Mouse (Mus musculus): ENCODE measurements around the gene Malrd1. TPM values are rescaled to one million over a fixed set of nuclear protein-coding genes. Genes with fewer than 3 reads are reported as not detected.

The Malrd1 gene
- polyA plus RNA-seq, 1 experiment, result not detected

- Histone ChIP-seq H3K27me3 (ENCODE audit: control insufficient read depth, insufficient read depth, insufficient read length) (no peaks in the 10 kb centered on the region), H3K4me3 (no peak overlapping the region), H3ac (ENCODE audit: control insufficient read depth, insufficient read length) (no peak overlapping the region), H3K36me3 (ENCODE audit: control insufficient read depth, insufficient read depth) (no peaks in the 10 kb centered on the region), H3K4me2 (ENCODE audit: low read depth) (no peak overlapping the region), H3K79me2 (ENCODE audit: control insufficient read depth, insufficient read depth) (no peaks in the 10 kb centered on the region)
- no peak for TF ChIP-seq CEBPB (IDR thresholded peaks at IDR 0.05; ENCODE audit: insufficient read depth, poor library complexity, severe bottlenecking)
- no peak for TF ChIP-seq SRF (IDR thresholded peaks at IDR 0.05; ENCODE audit: control insufficient read depth, insufficient read length, low read depth)
- TF ChIP-seq MYOG (IDR thresholded peaks at IDR 0.05; ENCODE audit: control insufficient read depth in 1 of 3, insufficient read depth in 1 of 3, insufficient read length in 2 of 3, low read depth in 2 of 3), result no peak
- TF ChIP-seq E2F4 (IDR thresholded peaks at IDR 0.05; ENCODE audit: insufficient read depth), result no peak
- no peak for TF ChIP-seq POLR2A (IDR thresholded peaks at IDR 0.05; ENCODE audit: insufficient read length, low read depth)
- TF ChIP-seq POLR2AphosphoS2 (IDR thresholded peaks at IDR 0.05; ENCODE audit: insufficient read length, low read depth), result no peak
- no peak for TF ChIP-seq TCF12 (IDR thresholded peaks at IDR 0.05; ENCODE audit: insufficient read depth, poor library complexity, severe bottlenecking)
These were observed 505.3 kb downstream of the Malrd1 start for GRCm38 (mm10) chr2:16031559-16031958.

GRCm38 (mm10) chr2:16032804-16033203 is 506.5 kb downstream of the Malrd1 start:
- no peaks in the 10 kb centered on the region for H3K27me3 ChIP-seq (ENCODE audit: control insufficient read depth, insufficient read depth, insufficient read length)
- no peaks in the 10 kb centered on the region for H3K79me2 ChIP-seq (ENCODE audit: control insufficient read depth, insufficient read depth)
- no peak overlapping the region for H3ac ChIP-seq (ENCODE audit: control insufficient read depth, insufficient read length)
- no peak overlapping the region for H3K4me3 ChIP-seq
- H3K36me3 ChIP-seq (ENCODE audit: control insufficient read depth, insufficient read depth), result no peaks in the 10 kb centered on the region
- no peak for TF ChIP-seq REST (IDR thresholded peaks at IDR 0.05; ENCODE audit: insufficient read depth, insufficient read length)
- no peak for TF ChIP-seq POLR2A (IDR thresholded peaks at IDR 0.05; ENCODE audit: insufficient read length, low read depth)
- no peak for TF ChIP-seq MYOG (IDR thresholded peaks at IDR 0.05; ENCODE audit: control insufficient read depth in 1 of 3, insufficient read depth in 1 of 3, insufficient read length in 2 of 3, low read depth in 2 of 3)
- no peak for TF ChIP-seq MAX (IDR thresholded peaks at IDR 0.05; ENCODE audit: low read depth)
- no peak for TF ChIP-seq CEBPB (IDR thresholded peaks at IDR 0.05; ENCODE audit: insufficient read depth, poor library complexity, severe bottlenecking)
- TF ChIP-seq USF1 (IDR thresholded peaks at IDR 0.05; ENCODE audit: low read depth), result no peak
- TF ChIP-seq SRF (IDR thresholded peaks at IDR 0.05; ENCODE audit: control insufficient read depth, insufficient read length, low read depth), result no peak
- TF ChIP-seq POLR2AphosphoS2 (IDR thresholded peaks at IDR 0.05; ENCODE audit: insufficient read length, low read depth), result no peak
- TF ChIP-seq TCF12 (IDR thresholded peaks at IDR 0.05; ENCODE audit: insufficient read depth, poor library complexity, severe bottlenecking), result no peak
- TF ChIP-seq E2F4 (IDR thresholded peaks at IDR 0.05; ENCODE audit: insufficient read depth), result no peak
- no peak overlapping the region for H3K4me2 ChIP-seq (ENCODE audit: low read depth)

- H3K27me3 ChIP-seq (ENCODE audit: control insufficient read depth, insufficient read depth, insufficient read length), result no peaks in the 10 kb centered on the region
- H3K36me3 ChIP-seq (ENCODE audit: control insufficient read depth, insufficient read depth), result no peaks in the 10 kb centered on the region
- H3K4me3 ChIP-seq, result no peak overlapping the region
- no peak overlapping the region for H3K4me2 ChIP-seq (ENCODE audit: low read depth)
- no peaks in the 10 kb centered on the region for H3K79me2 ChIP-seq (ENCODE audit: control insufficient read depth, insufficient read depth)
- TF ChIP-seq POLR2A (IDR thresholded peaks at IDR 0.05; ENCODE audit: insufficient read length, low read depth) (no peak), MYOD1 (IDR thresholded peaks at IDR 0.05; ENCODE audit: control insufficient read depth in 1 of 3, insufficient read length in 2 of 3, low read depth in 2 of 3) (no peak), TCF12 (IDR thresholded peaks at IDR 0.05; ENCODE audit: insufficient read depth, poor library complexity, severe bottlenecking) (no peak), MAX (IDR thresholded peaks at IDR 0.05; ENCODE audit: low read depth) (no peak), USF1 (IDR thresholded peaks at IDR 0.05; ENCODE audit: low read depth) (no peak), REST (IDR thresholded peaks at IDR 0.05; ENCODE audit: insufficient read depth, insufficient read length) (no peak), CEBPB (IDR thresholded peaks at IDR 0.05; ENCODE audit: insufficient read depth, poor library complexity, severe bottlenecking) (no peak)
- H3ac ChIP-seq (ENCODE audit: control insufficient read depth, insufficient read length), result no peak overlapping the region
These were observed 584.4 kb downstream of the Malrd1 start for GRCm38 (mm10) chr2:16110696-16111095.

- no peak overlapping the region for H3K4me3 ChIP-seq
- no peak overlapping the region for H3ac ChIP-seq (ENCODE audit: control insufficient read depth, insufficient read length)
- no peaks in the 10 kb centered on the region for H3K36me3 ChIP-seq (ENCODE audit: control insufficient read depth, insufficient read depth)
- no peaks in the 10 kb centered on the region for H3K27me3 ChIP-seq (ENCODE audit: control insufficient read depth, insufficient read depth, insufficient read length)
- no peak overlapping the region for H3K4me2 ChIP-seq (ENCODE audit: low read depth)
- H3K79me2 ChIP-seq (ENCODE audit: control insufficient read depth, insufficient read depth), result no peaks in the 10 kb centered on the region
- TF ChIP-seq USF1 (IDR thresholded peaks at IDR 0.05; ENCODE audit: low read depth) (no peak), MAX (IDR thresholded peaks at IDR 0.05; ENCODE audit: low read depth) (no peak)
These were observed 587.1 kb downstream of the Malrd1 start for GRCm38 (mm10) chr2:16113333-16113732.

- no peaks in the 10 kb centered on the region for H3K79me2 ChIP-seq (ENCODE audit: control insufficient read depth, insufficient read depth)
- H3K27me3 ChIP-seq (ENCODE audit: control insufficient read depth, insufficient read depth, insufficient read length), result no peaks in the 10 kb centered on the region
- H3K36me3 ChIP-seq (ENCODE audit: control insufficient read depth, insufficient read depth), result no peaks in the 10 kb centered on the region
- H3K4me3 ChIP-seq, result no peak overlapping the region
- TF ChIP-seq MAX (IDR thresholded peaks at IDR 0.05; ENCODE audit: low read depth) (no peak), TCF3 (IDR thresholded peaks at IDR 0.05; ENCODE audit: insufficient read length, low read depth) (no peak), REST (IDR thresholded peaks at IDR 0.05; ENCODE audit: insufficient read depth, insufficient read length) (no peak), MYOD1 (IDR thresholded peaks at IDR 0.05; ENCODE audit: control insufficient read depth in 1 of 3, insufficient read length in 2 of 3, low read depth in 2 of 3) (no peak), POLR2A (IDR thresholded peaks at IDR 0.05; ENCODE audit: insufficient read length, low read depth) (no peak), USF1 (IDR thresholded peaks at IDR 0.05; ENCODE audit: low read depth) (no peak), CEBPB (IDR thresholded peaks at IDR 0.05; ENCODE audit: insufficient read depth, poor library complexity, severe bottlenecking) (no peak), POLR2AphosphoS2 (IDR thresholded peaks at IDR 0.05; ENCODE audit: insufficient read length, low read depth) (no peak), E2F4 (IDR thresholded peaks at IDR 0.05; ENCODE audit: insufficient read depth) (no peak), SRF (IDR thresholded peaks at IDR 0.05; ENCODE audit: control insufficient read depth, insufficient read length, low read depth) (no peak), TCF12 (IDR thresholded peaks at IDR 0.05; ENCODE audit: insufficient read depth, poor library complexity, severe bottlenecking) (no peak), MYOG (IDR thresholded peaks at IDR 0.05; ENCODE audit: control insufficient read depth in 1 of 3, insufficient read depth in 1 of 3, insufficient read length in 2 of 3, low read depth in 2 of 3) (no peak)
- no peak overlapping the region for H3ac ChIP-seq (ENCODE audit: control insufficient read depth, insufficient read length)
- no peak overlapping the region for H3K4me2 ChIP-seq (ENCODE audit: low read depth)
These were observed 621.7 kb downstream of the Malrd1 start for GRCm38 (mm10) chr2:16147999-16148398.

Measured in myocyte (in vitro differentiated cells).